11 mouse cellular contexts compared by ENCODE assay signal in genomic region chr14:31188771-31189181, GRCm38 (mm10). TPM values are rescaled to one million over a fixed set of nuclear protein-coding genes. Genes with fewer than 3 reads are reported as not detected.
DNase-seq lines count a peak whose midpoint lies in the region; ATAC-seq lines count a peak whose summit lies in the region.
"Had no signal": no experiment of that assay in that cellular context is flagged by ENCODE, and none has a peak within 500 bp of the region (broad histone marks: within the 10 kb centered on the region; RNA-seq: fewer than 3 reads in every experiment).

No protein-coding gene starts in this region.

- 72% methylated on average over 6 of the region's 6 CpGs for WGBS in liver, embryonic 13.5 days (ENCODE audit: insufficient replicate concordance)
- WGBS in liver, embryonic 11.5 days: 78% methylated on average over 6 of the region's 6 CpGs
- 65% methylated on average over 6 of the region's 6 CpGs for WGBS in stomach, embryonic 16.5 days

- peak; percentile 39 for DNase-seq in embryo, embryonic 10 days (ENCODE audit: low spot score)
- no peak for DNase-seq in embryo, embryonic 9.5 days (ENCODE audit: extremely low spot score)
- DNase-seq in liver, embryonic 13.5 days: no peak
- no peak for DNase-seq in liver, embryonic 11.5 days (ENCODE audit: low spot score)
- DNase-seq in lung, postnatal 4 days: peak; percentile 57 to 79
- DNase-seq in adrenal gland, adult (ENCODE audit: inconsistent age in 2 of 2, low spot score in 1 of 2): no peak
- DNase-seq: adrenal gland, postnatal 10 days; kidney, postnatal 10 days had no signal

- H3K36me3 ChIP-seq in liver, embryonic 13.5 days: peaks cover 100% of the 10 kb centered on the region
- peaks cover 81% of the 10 kb centered on the region for H3K36me3 ChIP-seq in liver, embryonic 11.5 days (ENCODE audit: control insufficient read depth, insufficient read depth, low read length)
- peaks cover 66% of the 10 kb centered on the region for H3K36me3 ChIP-seq in stomach, embryonic 16.5 days (ENCODE audit: control insufficient read depth, insufficient read depth, low read length)

- H3K27ac ChIP-seq in liver, embryonic 13.5 days: peak overlapping the region; percentile 50
- no peak overlapping the region for H3K27ac ChIP-seq in liver, embryonic 11.5 days (ENCODE audit: low read depth, low read length)
- H3K27ac ChIP-seq in stomach, embryonic 16.5 days (ENCODE audit: low read length): peak overlapping the region; percentile 48

- no peaks in the 10 kb centered on the region for H3K27me3 ChIP-seq in liver, embryonic 13.5 days
- no peaks in the 10 kb centered on the region for H3K27me3 ChIP-seq in liver, embryonic 11.5 days (replicated peaks; ENCODE audit: control insufficient read depth, insufficient read depth, low read length)
- no peaks in the 10 kb centered on the region for H3K27me3 ChIP-seq in stomach, embryonic 16.5 days (ENCODE audit: control insufficient read depth, insufficient read depth, low read length)

- ATAC-seq in liver, embryonic 13.5 days (ENCODE audit: low read depth): peak; percentile 25; the same call in 1 of the 2 replicates
- no peak for ATAC-seq in liver, embryonic 11.5 days (replicated peaks; ENCODE audit: low FRiP score)
- peak; percentile 56; the same call in 1 of the 2 replicates for ATAC-seq in stomach, embryonic 16.5 days (ENCODE audit: insufficient read depth, low FRiP score)
- no peak for ATAC-seq in CD4-positive, CD25-positive, alpha-beta regulatory T cell, adult 4 months

- H3K4me3 ChIP-seq in liver, embryonic 13.5 days (replicated peaks): no peak overlapping the region
- no peak overlapping the region for H3K4me3 ChIP-seq in liver, embryonic 11.5 days (ENCODE audit: low read depth, low read length)
- H3K4me3 ChIP-seq in stomach, embryonic 16.5 days (replicated peaks; ENCODE audit: low read length): no peak overlapping the region
- H3K4me3 ChIP-seq: erythroblast, embryonic 14.5 days had no signal

- no peak overlapping the region for H3K9ac ChIP-seq in liver, embryonic 13.5 days
- H3K9ac ChIP-seq in liver, embryonic 11.5 days (ENCODE audit: low read depth, low read length): no peak overlapping the region
- no peak overlapping the region for H3K9ac ChIP-seq in stomach, embryonic 16.5 days (ENCODE audit: low read length)

- H3K9me3 ChIP-seq in liver, embryonic 13.5 days (replicated peaks): no peaks in the 10 kb centered on the region
- H3K9me3 ChIP-seq in liver, embryonic 11.5 days (ENCODE audit: control insufficient read depth, low read length): no peaks in the 10 kb centered on the region
- H3K9me3 ChIP-seq in stomach, embryonic 16.5 days (replicated peaks; ENCODE audit: control insufficient read depth, low read length): no peaks in the 10 kb centered on the region

- H3K4me1 ChIP-seq in liver, embryonic 13.5 days (replicated peaks): peaks cover 23% of the 10 kb centered on the region
- H3K4me1 ChIP-seq in liver, embryonic 11.5 days (replicated peaks; ENCODE audit: control insufficient read depth, insufficient read depth, low read length): peaks cover 3% of the 10 kb centered on the region; the same call in 1 of the 2 replicates
- no peaks in the 10 kb centered on the region for H3K4me1 ChIP-seq in stomach, embryonic 16.5 days (ENCODE audit: control insufficient read depth, insufficient read depth, low read length)

- H3K4me2 ChIP-seq in liver, embryonic 13.5 days: no peak overlapping the region
- no peak overlapping the region for H3K4me2 ChIP-seq in liver, embryonic 11.5 days
- no peak overlapping the region for H3K4me2 ChIP-seq in stomach, embryonic 16.5 days (ENCODE audit: low read depth, low read length)

RNA-seq across cellular contexts. Expression of gene Tnnc1, which starts 19.3 kb away (rescaled TPM):
- polyA plus RNA-seq in liver, embryonic 13.5 days (2015; fragmentation: Nextera tagmentation; extraction: Ambion mirVana): 21.1 and 25.3 TPM in 2 replicates
- 17.6 and 39.0 TPM in 2 replicates for polyA plus RNA-seq in liver, embryonic 11.5 days (2014; fragmentation: Nextera tagmentation; extraction: Ambion mirVana)
- 6.3 and 46.9 TPM in 2 replicates for polyA plus RNA-seq in stomach, embryonic 16.5 days (2015; fragmentation: Nextera tagmentation; extraction: Ambion mirVana)
- not detected for polyA plus RNA-seq in CD4-positive, CD25-positive, alpha-beta regulatory T cell, adult 4 months (2017; shearing (Covaris generic))

RNA-seq across cellular contexts. Expression of gene Stab1, which starts 20.3 kb away (rescaled TPM):
- 18.5 and 19.2 TPM in 2 replicates for polyA plus RNA-seq in liver, embryonic 13.5 days (2015; fragmentation: Nextera tagmentation; extraction: Ambion mirVana)
- polyA plus RNA-seq in liver, embryonic 11.5 days (2014; fragmentation: Nextera tagmentation; extraction: Ambion mirVana): 25.3 and 39.9 TPM in 2 replicates
- polyA plus RNA-seq in stomach, embryonic 16.5 days (2015; fragmentation: Nextera tagmentation; extraction: Ambion mirVana): 37.7 and 41.9 TPM in 2 replicates
- 1 to 10 TPM in 1 of 2 experiments, under 1 TPM in 1; 0.91 to 2.7 TPM for polyA plus RNA-seq in CD4-positive, CD25-positive, alpha-beta regulatory T cell, adult 4 months (2017; shearing (Covaris generic))

RNA-seq across cellular contexts. Expression of gene Nisch, which starts 28.0 kb away (rescaled TPM):
- 77.9 and 84.9 TPM in 2 replicates for polyA plus RNA-seq in liver, embryonic 13.5 days (2015; fragmentation: Nextera tagmentation; extraction: Ambion mirVana)
- 228 and 245 TPM in 2 replicates for polyA plus RNA-seq in liver, embryonic 11.5 days (2014; fragmentation: Nextera tagmentation; extraction: Ambion mirVana)
- polyA plus RNA-seq in stomach, embryonic 16.5 days (2015; fragmentation: Nextera tagmentation; extraction: Ambion mirVana): 289 and 291 TPM in 2 replicates
- polyA plus RNA-seq in CD4-positive, CD25-positive, alpha-beta regulatory T cell, adult 4 months (2017; shearing (Covaris generic)): 100 to 1,000 TPM; 151 to 190 TPM

RNA-seq across cellular contexts. Expression of gene Sema3g, which starts 28.9 kb away (rescaled TPM):
- polyA plus RNA-seq in liver, embryonic 13.5 days (2015; fragmentation: Nextera tagmentation; extraction: Ambion mirVana): 0.02 and 0.05 TPM in 2 replicates
- 0.10 TPM in 1 of 2 replicates, not detected in the other for polyA plus RNA-seq in liver, embryonic 11.5 days (2014; fragmentation: Nextera tagmentation; extraction: Ambion mirVana)
- 0.67 and 0.90 TPM in 2 replicates for polyA plus RNA-seq in stomach, embryonic 16.5 days (2015; fragmentation: Nextera tagmentation; extraction: Ambion mirVana)
- not detected for polyA plus RNA-seq in CD4-positive, CD25-positive, alpha-beta regulatory T cell, adult 4 months (2017; shearing (Covaris generic))
- polyA plus RNA-seq: erythroblast, embryonic 14.5 days had no signal

RNA-seq across cellular contexts. Expression of gene Nt5dc2, which starts 57.9 kb away (rescaled TPM):
- polyA plus RNA-seq in liver, embryonic 13.5 days (2015; fragmentation: Nextera tagmentation; extraction: Ambion mirVana): 174 and 196 TPM in 2 replicates
- polyA plus RNA-seq in liver, embryonic 11.5 days (2014; fragmentation: Nextera tagmentation; extraction: Ambion mirVana): 401 and 406 TPM in 2 replicates
- 232 and 233 TPM in 2 replicates for polyA plus RNA-seq in stomach, embryonic 16.5 days (2015; fragmentation: Nextera tagmentation; extraction: Ambion mirVana)
- polyA plus RNA-seq in CD4-positive, CD25-positive, alpha-beta regulatory T cell, adult 4 months (2017; shearing (Covaris generic)): not detected

Comparison
In these comparisons a context has a peak if more than half of its experiments do, and no peak if none do; other contexts are left out.
1. DNase-seq: peak in embryo, embryonic 10 days (single experiment) and lung, postnatal 4 days (2 of 2); none in embryo, embryonic 9.5 days (single experiment), liver, embryonic 13.5 days (single experiment), liver, embryonic 11.5 days (single experiment) and adrenal gland, adult (0 of 2).
2. ATAC-seq: peak in liver, embryonic 13.5 days (single experiment) and stomach, embryonic 16.5 days (single experiment); none in liver, embryonic 11.5 days (single experiment) and CD4-positive, CD25-positive, alpha-beta regulatory T cell, adult 4 months (single experiment).